Comparison of ENCODE assay signal across 12 mouse cellular contexts in genomic region chr15:81359421-81359820, GRCm38 (mm10). TPM values are rescaled to one million over a fixed set of nuclear protein-coding genes. Genes with fewer than 3 reads are reported as not detected.
DNase-seq lines count a peak whose midpoint lies in the region; ATAC-seq and TF ChIP-seq lines count a peak whose summit lies in the region.
"Had no signal": no experiment of that assay in that cellular context is flagged by ENCODE, and none has a peak within 500 bp of the region (broad histone marks: within the 10 kb centered on the region; RNA-seq: fewer than 3 reads in every experiment).

No protein-coding gene starts in this region.

- H3K4me1 ChIP-seq in heart, postnatal 0 days (ENCODE audit: control insufficient read depth, insufficient read depth), result peaks cover 17% of the 10 kb centered on the region; the same call in 1 of the 2 replicates
- peaks cover 17% of the 10 kb centered on the region; the same call in 1 of the 2 replicates for H3K4me1 ChIP-seq in stomach, embryonic 14.5 days (ENCODE audit: control insufficient read depth, insufficient read depth, low read length)
- 0 out of 2 replicates have a peak, but pooled peaks cover 4% of the 10 kb centered on the region for H3K4me1 ChIP-seq in stomach, postnatal 0 days (replicated peaks; ENCODE audit: control insufficient read depth, insufficient read depth)
- H3K4me1 ChIP-seq in limb, embryonic 14.5 days (ENCODE audit: control insufficient read depth, insufficient read depth, low read length), result peaks cover 6% of the 10 kb centered on the region
- H3K4me1 ChIP-seq in stomach, embryonic 16.5 days (ENCODE audit: control insufficient read depth, insufficient read depth, low read length), result peaks cover 14% of the 10 kb centered on the region

- DNase-seq in heart, postnatal 0 days (ENCODE audit: low spot score), result no peak
- no peak for DNase-seq in heart, adult 9 months (ENCODE audit: low spot score in 2 of 2)
- no peak for DNase-seq in stomach, postnatal 0 days (ENCODE audit: low spot score)
- no peak for DNase-seq in limb, embryonic 14.5 days (ENCODE audit: low spot score)
- no peak for DNase-seq in left cerebral cortex, postnatal 36 days (ENCODE audit: low spot score in 2 of 2)
- DNase-seq in frontal cortex, adult 2 months (ENCODE audit: extremely low spot score in 1 of 2, low spot score in 1 of 2), result no peak
- DNase-seq: adrenal gland, postnatal 25 days had no signal

- intact Hi-C loops in left cerebral cortex, postnatal 36 days (cut with DNase I), result no loop called here

- TF ChIP-seq POLR2A in limb, embryonic 14.5 days (IDR thresholded peaks at IDR 0.05; ENCODE audit: borderline replicate concordance, extremely low read depth, insufficient read depth, insufficient read length), result no peak

- H3K27ac ChIP-seq in heart, postnatal 0 days (ENCODE audit: low read depth), result no peak overlapping the region
- H3K27ac ChIP-seq in stomach, embryonic 14.5 days (ENCODE audit: low read length), result no peak overlapping the region
- no peak overlapping the region for H3K27ac ChIP-seq in stomach, postnatal 0 days (replicated peaks)
- H3K27ac ChIP-seq in limb, embryonic 14.5 days (replicated peaks; ENCODE audit: low read depth, low read length), result no peak overlapping the region
- no peak overlapping the region for H3K27ac ChIP-seq in stomach, embryonic 16.5 days (ENCODE audit: low read length)

- H3K9ac ChIP-seq in heart, postnatal 0 days (replicated peaks; ENCODE audit: low read depth, low read length), result no peak overlapping the region
- no peak overlapping the region for H3K9ac ChIP-seq in stomach, embryonic 14.5 days (replicated peaks; ENCODE audit: low read depth, low read length)
- no peak overlapping the region for H3K9ac ChIP-seq in stomach, postnatal 0 days (ENCODE audit: low read length)
- no peak overlapping the region for H3K9ac ChIP-seq in limb, embryonic 14.5 days (ENCODE audit: low read depth, low read length, severe bottlenecking)
- H3K9ac ChIP-seq in stomach, embryonic 16.5 days (ENCODE audit: low read length), result no peak overlapping the region

- peak overlapping the region; percentile 82; the same call in 1 of the 2 replicates for H3K4me2 ChIP-seq in heart, postnatal 0 days (ENCODE audit: low read depth, low read length)
- H3K4me2 ChIP-seq in stomach, embryonic 14.5 days (replicated peaks; ENCODE audit: low read depth, low read length), result peak overlapping the region; percentile 64
- H3K4me2 ChIP-seq in stomach, postnatal 0 days (replicated peaks; ENCODE audit: low read depth), result no peak overlapping the region; the same call in 1 of the 2 replicates
- H3K4me2 ChIP-seq in limb, embryonic 14.5 days (replicated peaks; ENCODE audit: low read depth, low read length, severe bottlenecking), result peak overlapping the region; percentile 67
- H3K4me2 ChIP-seq in stomach, embryonic 16.5 days (ENCODE audit: low read depth, low read length), result peak overlapping the region; percentile 92

- no peak overlapping the region for H3K4me3 ChIP-seq in heart, postnatal 0 days (ENCODE audit: low read depth, low read length)
- H3K4me3 ChIP-seq in stomach, embryonic 14.5 days (ENCODE audit: low read depth, low read length), result peak overlapping the region; percentile 50; the same call in 1 of the 2 replicates
- no peak overlapping the region for H3K4me3 ChIP-seq in stomach, postnatal 0 days (ENCODE audit: low read depth, low read length)
- H3K4me3 ChIP-seq in limb, embryonic 14.5 days (replicated peaks; ENCODE audit: low read length), result peak overlapping the region; percentile 77
- no peak overlapping the region; the same call in 1 of the 2 replicates for H3K4me3 ChIP-seq in stomach, embryonic 16.5 days (replicated peaks; ENCODE audit: low read length)

- ATAC-seq in heart, postnatal 0 days (ENCODE audit: insufficient read depth, low read depth), result no peak
- ATAC-seq in stomach, embryonic 14.5 days (ENCODE audit: insufficient number of reproducible peaks, insufficient read depth, low FRiP score, low read depth), result no peak
- no peak for ATAC-seq in stomach, postnatal 0 days (ENCODE audit: low FRiP score, low TSS enrichment)
- no peak for ATAC-seq in limb, embryonic 14.5 days (ENCODE audit: low FRiP score, low read depth)
- no peak for ATAC-seq in stomach, embryonic 16.5 days (ENCODE audit: insufficient read depth, low FRiP score)

- H3K9me3 ChIP-seq in heart, postnatal 0 days (replicated peaks; ENCODE audit: control insufficient read depth, low read length), result no peaks in the 10 kb centered on the region
- H3K9me3 ChIP-seq in stomach, embryonic 14.5 days (ENCODE audit: control insufficient read depth, low read depth, low read length), result no peaks in the 10 kb centered on the region
- no peaks in the 10 kb centered on the region for H3K9me3 ChIP-seq in stomach, postnatal 0 days (ENCODE audit: control insufficient read depth, low read length)
- H3K9me3 ChIP-seq in limb, embryonic 14.5 days (ENCODE audit: control insufficient read depth, low read length), result no peaks in the 10 kb centered on the region
- H3K9me3 ChIP-seq in stomach, embryonic 16.5 days (replicated peaks; ENCODE audit: control insufficient read depth, low read length), result no peaks in the 10 kb centered on the region

- TF ChIP-seq EP300 in heart, postnatal 0 days (IDR thresholded peaks at IDR 0.05; ENCODE audit: low read depth), result no peak
- no peak for TF ChIP-seq EP300 in stomach, postnatal 0 days (optimal IDR thresholded peaks at IDR 0.05)

- no peaks in the 10 kb centered on the region for H3K27me3 ChIP-seq in heart, postnatal 0 days (ENCODE audit: control insufficient read depth, insufficient read depth, low read length)
- no peaks in the 10 kb centered on the region for H3K27me3 ChIP-seq in stomach, embryonic 14.5 days (ENCODE audit: control insufficient read depth, insufficient read depth, low read length)
- no peaks in the 10 kb centered on the region for H3K27me3 ChIP-seq in stomach, postnatal 0 days (ENCODE audit: control insufficient read depth, insufficient read depth, low read length)
- no peaks in the 10 kb centered on the region for H3K27me3 ChIP-seq in limb, embryonic 14.5 days (ENCODE audit: control insufficient read depth, insufficient read depth, low read length)
- no peaks in the 10 kb centered on the region for H3K27me3 ChIP-seq in stomach, embryonic 16.5 days (ENCODE audit: control insufficient read depth, insufficient read depth, low read length)

- WGBS in heart, postnatal 0 days, result 83% methylated on average over 5 of the region's 5 CpGs
- 81% methylated on average over 5 of the region's 5 CpGs for WGBS in stomach, embryonic 14.5 days
- WGBS in stomach, postnatal 0 days, result 69% methylated on average over 5 of the region's 5 CpGs
- whole genome bisulfite sequencing in limb, embryonic 14.5 days, result 81% methylated on average over 5 of the region's 5 CpGs
- 81% methylated on average over 5 of the region's 5 CpGs for WGBS in stomach, embryonic 16.5 days

- TF ChIP-seq CTCF in heart, postnatal 0 days (IDR thresholded peaks at IDR 0.05; ENCODE audit: low read depth), result no peak
- no peak for TF ChIP-seq CTCF in stomach, postnatal 0 days (IDR thresholded peaks at IDR 0.05; ENCODE audit: low read depth)

- H3K36me3 ChIP-seq in heart, postnatal 0 days (replicated peaks; ENCODE audit: control insufficient read depth, insufficient read depth, low read length), result peaks cover 13% of the 10 kb centered on the region
- 0 out of 2 replicates have a peak, but pooled peaks cover 7% of the 10 kb centered on the region for H3K36me3 ChIP-seq in stomach, embryonic 14.5 days (ENCODE audit: control insufficient read depth, insufficient read depth, low read length)
- no peaks in the 10 kb centered on the region; the same call in 1 of the 2 replicates for H3K36me3 ChIP-seq in stomach, postnatal 0 days (ENCODE audit: control insufficient read depth, insufficient read depth, low read length)
- peaks cover 18% of the 10 kb centered on the region for H3K36me3 ChIP-seq in limb, embryonic 14.5 days (ENCODE audit: control insufficient read depth, insufficient read depth, low read length)
- H3K36me3 ChIP-seq in stomach, embryonic 16.5 days (ENCODE audit: control insufficient read depth, insufficient read depth, low read length), result no peaks in the 10 kb centered on the region

RNA-seq across cellular contexts. Expression of gene Slc25a17, which starts 1.2 kb away (rescaled TPM):
- total RNA-seq in heart, postnatal 0 days (2014; rRNA removed; ENCODE audit: low replicate concordance), result 20.1 and 35.7 TPM in 2 replicates
- polyA plus RNA-seq in heart, postnatal 0 days (2015; fragmentation: Nextera tagmentation; extraction: Ambion mirVana), result 39.8 and 40.8 TPM in 2 replicates
- 110 and 114 TPM in 2 replicates for polyA plus RNA-seq in stomach, embryonic 14.5 days (2014; fragmentation: Nextera tagmentation; extraction: Ambion mirVana)
- 84.6 and 85.1 TPM in 2 replicates for polyA plus RNA-seq in stomach, postnatal 0 days (2015; fragmentation: Nextera tagmentation; extraction: Ambion mirVana)
- polyA plus RNA-seq in limb, embryonic 14.5 days (2012; rRNA removed), result 94.6 and 97.3 TPM in 2 replicates
- polyA plus RNA-seq in limb, embryonic 14.5 days (2014; fragmentation: Nextera tagmentation; extraction: Ambion mirVana), result 124 and 126 TPM in 2 replicates
- 104 and 106 TPM in 2 replicates for polyA plus RNA-seq in stomach, embryonic 16.5 days (2015; fragmentation: Nextera tagmentation; extraction: Ambion mirVana)
- total RNA-seq in left cerebral cortex, postnatal 36 days (2021), result 10 to 100 TPM; 39.3 to 41.7 TPM
- 46.3 and 53.3 TPM in 2 replicates for polyA plus RNA-seq in frontal cortex, adult 2 months (2012; rRNA removed)

RNA-seq across cellular contexts. Expression of gene St13, which starts 40.5 kb away (rescaled TPM):
- total RNA-seq in heart, postnatal 0 days (2014; rRNA removed; ENCODE audit: low replicate concordance), result 52.8 and 55.2 TPM in 2 replicates
- polyA plus RNA-seq in heart, postnatal 0 days (2015; fragmentation: Nextera tagmentation; extraction: Ambion mirVana), result 85.4 and 90.4 TPM in 2 replicates
- polyA plus RNA-seq in stomach, embryonic 14.5 days (2014; fragmentation: Nextera tagmentation; extraction: Ambion mirVana), result 153 and 154 TPM in 2 replicates
- polyA plus RNA-seq in stomach, postnatal 0 days (2015; fragmentation: Nextera tagmentation; extraction: Ambion mirVana), result 79.5 and 80.2 TPM in 2 replicates
- 44.0 and 81.7 TPM in 2 replicates for polyA plus RNA-seq in limb, embryonic 14.5 days (2012; rRNA removed)
- 137 and 141 TPM in 2 replicates for polyA plus RNA-seq in limb, embryonic 14.5 days (2014; fragmentation: Nextera tagmentation; extraction: Ambion mirVana)
- polyA plus RNA-seq in stomach, embryonic 16.5 days (2015; fragmentation: Nextera tagmentation; extraction: Ambion mirVana), result 149 and 153 TPM in 2 replicates
- total RNA-seq in left cerebral cortex, postnatal 36 days (2021), result 100 to 1,000 TPM; 159 to 162 TPM
- polyA plus RNA-seq in frontal cortex, adult 2 months (2012; rRNA removed), result 98.0 and 118 TPM in 2 replicates

RNA-seq across cellular contexts. Expression of gene Xpnpep3, which starts 40.5 kb away (rescaled TPM):
- 10.5 and 14.9 TPM in 2 replicates for total RNA-seq in heart, postnatal 0 days (2014; rRNA removed; ENCODE audit: low replicate concordance)
- 6.9 and 7.3 TPM in 2 replicates for polyA plus RNA-seq in heart, postnatal 0 days (2015; fragmentation: Nextera tagmentation; extraction: Ambion mirVana)
- polyA plus RNA-seq in stomach, embryonic 14.5 days (2014; fragmentation: Nextera tagmentation; extraction: Ambion mirVana), result 7.8 and 9.0 TPM in 2 replicates
- polyA plus RNA-seq in stomach, postnatal 0 days (2015; fragmentation: Nextera tagmentation; extraction: Ambion mirVana), result 3.7 and 4.1 TPM in 2 replicates
- polyA plus RNA-seq in limb, embryonic 14.5 days (2012; rRNA removed), result 10.4 and 10.5 TPM in 2 replicates
- polyA plus RNA-seq in limb, embryonic 14.5 days (2014; fragmentation: Nextera tagmentation; extraction: Ambion mirVana), result 6.6 and 7.7 TPM in 2 replicates
- polyA plus RNA-seq in stomach, embryonic 16.5 days (2015; fragmentation: Nextera tagmentation; extraction: Ambion mirVana), result 11.1 and 11.9 TPM in 2 replicates
- total RNA-seq in left cerebral cortex, postnatal 36 days (2021), result 10 to 100 TPM; 14.2 to 14.4 TPM
- polyA plus RNA-seq in frontal cortex, adult 2 months (2012; rRNA removed), result 8.5 and 10.1 TPM in 2 replicates

RNA-seq across cellular contexts. Expression of gene Dnajb7, which starts 48.7 kb away (rescaled TPM):
- total RNA-seq in heart, postnatal 0 days (2014; rRNA removed; ENCODE audit: low replicate concordance), result not detected in 2 replicates
- polyA plus RNA-seq in heart, postnatal 0 days (2015; fragmentation: Nextera tagmentation; extraction: Ambion mirVana), result 0.46 and 0.55 TPM in 2 replicates
- 1.5 and 2.3 TPM in 2 replicates for polyA plus RNA-seq in stomach, embryonic 14.5 days (2014; fragmentation: Nextera tagmentation; extraction: Ambion mirVana)
- polyA plus RNA-seq in stomach, postnatal 0 days (2015; fragmentation: Nextera tagmentation; extraction: Ambion mirVana), result 0.56 and 0.70 TPM in 2 replicates
- polyA plus RNA-seq in limb, embryonic 14.5 days (2012; rRNA removed), result not detected in 2 replicates
- polyA plus RNA-seq in limb, embryonic 14.5 days (2014; fragmentation: Nextera tagmentation; extraction: Ambion mirVana), result 1.00 and 1.4 TPM in 2 replicates
- 2.2 and 2.3 TPM in 2 replicates for polyA plus RNA-seq in stomach, embryonic 16.5 days (2015; fragmentation: Nextera tagmentation; extraction: Ambion mirVana)
- total RNA-seq in left cerebral cortex, postnatal 36 days (2021), result not detected
- polyA plus RNA-seq in frontal cortex, adult 2 months (2012; rRNA removed), result 0.10 TPM in 1 of 2 replicates, not detected in the other
- total RNA-seq: adrenal gland, postnatal 25 days; gastrocnemius, postnatal 4 days; left cerebral cortex, postnatal 10 days had no signal
- polyA plus RNA-seq: cortical plate, adult 2 months had no signal

Comparison
In these comparisons a context has a peak if more than half of its experiments do, and no peak if none do; other contexts are left out.
1. H3K4me3 ChIP-seq: peak in stomach, embryonic 14.5 days (single experiment) and limb, embryonic 14.5 days (single experiment); none in heart, postnatal 0 days (single experiment), stomach, postnatal 0 days (single experiment) and stomach, embryonic 16.5 days (single experiment).